Mouse (Mus musculus): ENCODE measurements around the gene Sirt6.

Gene Sirt6

DNA sequence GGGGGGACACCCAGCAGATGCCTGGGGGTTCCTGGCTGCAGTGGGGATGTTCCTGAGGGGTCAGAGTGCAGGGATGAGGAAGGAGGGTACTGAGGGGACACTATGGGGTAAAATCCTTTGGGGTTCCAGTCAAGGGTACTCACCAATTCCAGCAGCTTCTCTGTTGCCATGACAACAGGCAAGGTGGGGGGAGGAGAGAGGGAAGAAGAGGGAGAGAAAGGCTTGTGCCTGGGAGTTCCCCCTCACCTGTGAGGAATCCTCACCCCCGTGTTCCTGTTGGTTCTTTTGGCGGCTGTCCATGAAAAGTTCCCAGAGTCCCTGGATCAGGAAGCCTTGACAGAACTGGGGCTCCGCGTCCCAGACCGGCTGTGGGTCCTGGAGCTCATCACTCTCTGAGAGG is 32.0 kb downstream of the Sirt6 start:
- DNase-seq (ENCODE audit: low spot score), result no peak

DNA sequence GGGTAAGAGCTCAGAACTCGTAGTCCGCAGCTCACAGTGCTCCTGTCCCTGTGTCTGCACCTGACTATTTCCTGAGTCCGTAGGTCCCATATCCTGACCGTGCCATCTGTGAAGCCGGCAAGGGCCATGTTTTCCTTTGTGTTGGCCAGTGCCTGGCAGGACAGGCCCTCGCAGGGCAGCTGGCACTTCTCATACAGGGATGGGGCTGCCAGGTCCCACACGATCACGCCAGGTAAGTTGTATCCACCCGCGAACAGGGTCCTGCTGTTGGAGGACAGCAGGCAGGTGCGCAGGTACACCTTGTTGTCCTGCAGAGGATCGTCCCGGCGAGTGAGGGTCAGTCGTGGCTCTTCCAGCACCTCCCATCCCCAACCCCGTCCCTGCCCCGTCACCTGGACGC is 33.7 kb downstream of the Sirt6 start:
- no peak for DNase-seq (ENCODE audit: low spot score)

DNA sequence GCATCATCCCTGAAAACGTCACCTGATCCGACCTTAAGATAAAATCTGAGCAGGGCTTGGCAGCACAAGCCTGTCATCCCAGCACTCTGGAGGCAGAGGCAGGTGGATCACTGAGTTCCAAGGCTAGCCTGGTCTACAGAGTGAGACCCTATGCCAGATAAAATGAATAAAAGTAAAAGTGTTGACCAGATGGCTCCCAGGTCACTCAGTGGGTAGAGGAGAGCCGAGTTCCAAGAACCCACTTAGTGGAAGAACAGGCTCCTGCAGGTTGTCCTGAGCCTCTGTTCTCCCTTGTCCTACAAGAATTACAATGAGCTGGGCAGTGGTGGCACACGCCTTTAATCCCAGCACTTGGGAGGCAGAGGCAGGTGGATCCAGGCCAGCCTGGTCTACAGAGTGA is 34.4 kb downstream of the Sirt6 start:
- no peak for DNase-seq (ENCODE audit: low spot score)

DNA sequence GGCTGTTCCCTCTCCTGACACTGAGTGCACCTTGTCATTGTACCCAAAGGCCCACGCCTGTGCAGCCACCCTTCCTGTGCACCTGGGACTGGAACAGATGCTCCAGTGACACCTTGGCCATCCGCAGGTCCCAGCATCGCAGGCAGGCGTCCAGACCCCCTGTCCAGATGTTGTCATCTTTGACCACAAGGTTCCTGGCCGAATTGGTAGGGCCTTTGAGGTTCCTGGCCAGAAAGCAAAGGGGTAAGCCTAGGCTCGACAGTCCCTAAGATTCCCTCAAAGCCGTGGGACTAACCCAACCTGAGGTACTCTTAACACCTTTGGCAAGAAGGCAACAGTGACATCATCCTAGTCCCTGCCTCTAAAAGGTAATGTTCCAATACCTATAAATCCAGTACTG is 35.0 kb downstream of the Sirt6 start:
- no peak for DNase-seq (ENCODE audit: low spot score)

DNA sequence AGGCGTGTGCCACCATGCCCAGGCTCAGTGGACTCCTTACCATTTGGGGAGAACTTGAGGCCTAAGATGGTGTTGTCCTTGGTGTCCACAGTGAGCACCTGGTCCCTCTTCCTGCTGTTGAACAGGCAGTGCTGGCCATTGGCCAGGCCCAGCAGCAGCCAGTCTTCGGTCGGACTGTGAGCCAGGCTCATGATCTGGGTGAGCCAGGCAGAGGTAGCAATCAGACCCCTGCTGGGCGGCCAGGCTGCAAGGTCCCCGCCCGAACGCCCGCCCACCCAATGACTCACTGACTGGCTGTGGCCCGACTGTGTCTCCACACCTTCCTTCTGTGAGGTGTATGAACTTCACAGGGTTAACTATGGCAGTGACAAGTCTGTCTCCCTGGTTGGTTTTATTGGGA is 35.8 kb downstream of the Sirt6 start:
- no peak for DNase-seq (ENCODE audit: low spot score)

DNA sequence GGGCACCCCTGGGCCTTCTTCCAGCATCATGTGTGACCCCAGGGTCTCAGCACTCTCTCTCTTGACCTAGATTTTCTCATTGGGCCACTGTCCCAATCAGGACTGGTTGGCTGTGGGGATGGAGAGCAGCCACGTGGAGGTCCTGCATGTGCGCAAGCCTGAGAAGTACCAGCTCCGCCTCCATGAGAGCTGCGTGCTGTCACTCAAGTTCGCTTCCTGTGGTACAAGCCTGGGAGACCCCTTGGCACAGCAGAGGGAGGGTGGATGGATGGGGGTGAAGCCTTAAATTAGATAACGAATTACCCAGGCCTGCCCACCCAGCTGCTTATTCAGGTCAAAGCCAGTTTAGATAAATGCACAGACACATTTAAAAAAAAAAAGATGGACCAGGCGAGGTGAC is 38.9 kb downstream of the Sirt6 start:
- DNase-seq (ENCODE audit: low spot score), result no peak

DNA sequence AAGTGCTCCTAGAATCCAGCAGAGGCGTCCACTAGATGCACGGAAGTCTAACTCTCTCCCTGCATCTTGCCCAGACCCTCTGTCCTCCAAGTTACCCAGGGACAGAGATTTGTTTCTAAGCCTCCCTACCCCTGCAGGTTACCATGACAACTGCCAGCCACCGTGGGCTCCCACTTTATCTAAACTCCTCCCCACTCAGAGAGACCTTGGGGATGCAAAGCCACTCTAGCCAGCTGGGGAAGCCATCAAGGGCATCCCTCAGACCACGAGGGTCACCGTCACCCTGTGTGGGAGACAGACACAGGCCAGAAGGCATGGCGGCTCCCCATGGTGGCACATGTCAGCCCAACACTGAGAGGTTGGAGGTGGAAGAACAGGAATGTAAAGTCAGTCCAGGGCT is 44.2 kb downstream of the Sirt6 start:
- no peak for DNase-seq (ENCODE audit: low spot score)

DNA sequence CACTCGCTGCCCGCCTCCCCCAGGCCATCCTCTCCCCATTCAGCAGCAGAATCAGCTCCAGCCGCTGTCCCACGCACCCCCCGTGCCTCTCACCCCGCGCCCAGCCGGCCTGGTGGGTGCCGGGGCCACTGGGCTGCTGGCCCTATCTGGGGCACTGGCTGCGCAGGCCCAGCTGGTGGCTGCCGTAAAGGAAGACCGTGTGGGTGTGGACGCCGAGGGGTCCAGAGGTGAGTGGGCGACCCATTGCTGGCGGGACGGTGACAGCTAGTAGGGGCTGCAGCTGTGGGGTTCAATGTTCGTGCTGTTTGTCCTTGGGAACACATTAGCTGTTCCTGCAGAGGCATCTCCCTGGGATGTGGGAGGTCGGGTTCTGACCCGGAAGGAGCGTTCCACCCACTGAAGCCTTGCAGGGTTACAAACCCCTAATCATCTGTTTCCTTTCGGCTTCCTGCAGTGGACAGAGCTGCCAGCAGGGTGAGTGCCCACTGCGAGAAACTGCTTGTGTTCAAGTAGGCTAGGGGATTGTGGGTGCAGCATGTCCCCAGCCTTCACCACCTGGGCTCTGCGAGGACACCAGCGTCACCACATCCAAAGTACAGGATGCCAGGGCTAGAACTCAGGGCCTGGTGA is 47.0 kb downstream of the Sirt6 start:
- DNase-seq (ENCODE audit: low spot score), result no peak

DNA sequence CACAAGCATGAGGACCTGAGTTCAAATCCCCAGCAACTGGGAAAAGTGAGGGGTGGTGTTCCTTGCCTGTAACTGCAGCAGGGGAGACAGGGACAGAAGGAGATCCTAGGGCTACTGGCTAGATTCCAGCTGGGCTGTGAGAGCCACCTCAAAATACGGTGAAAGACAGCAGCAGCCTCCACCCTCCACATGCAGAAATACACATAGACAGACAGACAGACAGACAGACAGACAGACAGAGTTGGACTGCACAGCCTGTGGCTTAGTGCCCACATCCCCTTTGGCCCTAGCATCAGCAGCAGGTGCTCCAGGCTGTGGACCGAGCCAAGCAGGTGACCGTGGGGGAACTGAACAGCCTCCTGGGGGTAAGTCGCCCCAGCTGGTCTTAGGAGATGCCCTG is 47.6 kb downstream of the Sirt6 start:
- no peak for DNase-seq (ENCODE audit: low spot score)

DNA sequence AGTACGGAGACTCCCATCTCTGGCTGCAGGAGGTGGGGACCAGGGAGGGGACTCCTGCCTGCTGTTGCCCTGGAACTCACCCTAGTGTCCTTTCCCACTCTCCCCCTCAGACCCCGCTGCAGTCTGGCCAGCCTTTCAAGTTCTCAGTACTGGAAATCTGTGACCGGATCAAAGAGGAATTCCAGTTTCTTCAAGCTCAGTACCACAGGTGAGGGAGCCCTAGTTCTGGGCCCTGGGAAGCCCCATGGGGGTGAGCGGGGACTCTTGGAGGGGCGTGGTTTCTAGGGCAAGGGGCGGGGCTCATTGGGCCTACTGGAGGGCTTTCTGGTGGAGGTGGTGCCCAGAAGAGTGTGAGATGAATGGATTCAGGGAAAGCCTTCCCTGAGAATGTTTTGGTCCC is 51.9 kb downstream of the Sirt6 start:
- no peak for DNase-seq (ENCODE audit: low spot score)

DNA sequence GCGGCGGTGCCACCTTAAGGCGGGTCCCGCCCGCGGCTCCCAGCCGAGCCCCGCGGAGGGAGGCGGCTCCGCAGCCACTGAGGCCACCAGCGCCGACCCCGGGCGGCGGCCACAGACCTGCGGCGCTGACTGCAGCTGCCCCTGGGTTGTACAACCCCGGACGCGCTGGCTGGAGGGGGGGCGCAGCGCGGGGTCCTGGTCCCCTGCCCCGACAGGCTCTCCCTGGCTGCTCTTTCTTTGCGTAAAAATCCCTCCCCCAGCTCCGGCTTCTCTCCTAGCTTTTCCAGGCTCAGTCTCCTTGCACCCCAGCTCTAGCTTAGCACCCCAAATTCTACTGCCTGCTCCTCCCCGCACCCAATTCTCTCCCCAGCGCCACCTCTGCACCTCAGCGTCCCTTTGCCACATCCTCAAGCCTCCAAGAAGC is 52.4 kb downstream of the Sirt6 start:
- no peak for DNase-seq (ENCODE audit: low spot score)

DNA sequence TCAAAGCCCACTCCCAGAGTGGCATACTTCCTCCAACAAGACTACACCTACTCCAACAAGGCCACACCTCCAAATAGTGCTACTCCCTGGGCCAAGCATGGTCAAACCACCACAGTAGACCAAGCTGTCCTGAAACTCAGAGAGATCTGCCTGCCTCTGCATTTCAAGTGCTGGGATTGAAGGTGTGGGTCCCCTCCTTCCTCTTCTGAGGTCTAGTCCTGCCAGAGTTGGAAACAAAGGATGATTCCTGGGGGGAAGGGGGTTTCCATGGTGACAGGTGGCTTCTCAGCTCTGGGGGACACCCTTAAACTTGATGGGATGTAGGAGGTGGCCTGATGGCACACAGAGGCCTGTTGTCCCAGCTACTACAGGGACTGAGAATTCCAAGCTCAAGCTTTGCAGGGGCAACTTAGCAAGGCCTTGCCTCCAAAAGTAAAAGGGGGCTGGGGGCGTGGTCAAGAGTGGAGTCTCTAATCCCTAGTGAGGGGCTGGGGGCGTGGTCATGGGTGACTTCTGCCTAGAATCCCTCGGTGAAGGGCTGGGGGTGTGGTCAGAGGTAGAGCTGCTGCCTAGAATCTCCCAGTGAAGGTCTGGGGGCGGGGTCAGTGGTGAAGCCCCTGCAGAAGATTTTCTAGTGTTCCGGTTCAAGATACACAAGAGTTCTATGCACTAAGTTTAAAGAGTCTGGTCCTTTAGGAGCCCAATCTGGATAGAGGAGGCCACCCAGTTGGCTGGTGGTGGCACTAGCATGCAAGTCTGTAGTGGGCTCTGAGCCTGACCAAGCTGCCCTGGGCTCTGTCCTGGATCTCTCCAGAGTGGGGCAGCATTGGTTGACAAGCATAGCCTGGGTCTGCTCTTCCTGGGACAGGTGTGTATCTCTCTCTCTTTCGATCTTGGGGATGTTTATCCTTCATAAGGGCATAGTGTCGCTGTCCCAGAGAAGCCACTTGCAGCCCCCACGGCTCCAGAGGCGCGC is 53.2 kb downstream of the Sirt6 start, which contains the start of gene Tle2:
TSS of gene Tle2 (plus strand) at position 481 of the 976 bp plus-strand sequence.
- DNase-seq (ENCODE audit: low spot score), result no peak

DNA sequence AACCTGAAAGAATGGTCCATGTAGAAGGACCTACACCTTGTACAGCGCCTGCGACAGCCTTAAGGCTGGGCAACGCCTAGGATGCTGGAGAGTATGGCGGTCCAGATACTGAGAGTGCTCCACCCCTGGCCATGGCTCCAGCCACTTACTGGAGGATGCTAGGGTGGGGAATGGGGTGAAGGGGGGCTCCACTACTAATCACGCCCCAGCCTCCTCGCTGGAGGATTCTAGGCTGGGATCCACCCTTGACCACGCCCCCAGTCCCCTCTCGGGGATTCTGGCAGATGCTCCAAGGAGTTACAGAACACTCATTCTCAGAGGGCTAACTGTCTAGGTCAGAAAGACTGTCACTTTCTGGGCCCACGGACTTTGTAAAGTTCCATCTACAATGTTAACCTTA is 54.6 kb downstream of the Sirt6 start:
- no peak for DNase-seq (ENCODE audit: low spot score)

DNA sequence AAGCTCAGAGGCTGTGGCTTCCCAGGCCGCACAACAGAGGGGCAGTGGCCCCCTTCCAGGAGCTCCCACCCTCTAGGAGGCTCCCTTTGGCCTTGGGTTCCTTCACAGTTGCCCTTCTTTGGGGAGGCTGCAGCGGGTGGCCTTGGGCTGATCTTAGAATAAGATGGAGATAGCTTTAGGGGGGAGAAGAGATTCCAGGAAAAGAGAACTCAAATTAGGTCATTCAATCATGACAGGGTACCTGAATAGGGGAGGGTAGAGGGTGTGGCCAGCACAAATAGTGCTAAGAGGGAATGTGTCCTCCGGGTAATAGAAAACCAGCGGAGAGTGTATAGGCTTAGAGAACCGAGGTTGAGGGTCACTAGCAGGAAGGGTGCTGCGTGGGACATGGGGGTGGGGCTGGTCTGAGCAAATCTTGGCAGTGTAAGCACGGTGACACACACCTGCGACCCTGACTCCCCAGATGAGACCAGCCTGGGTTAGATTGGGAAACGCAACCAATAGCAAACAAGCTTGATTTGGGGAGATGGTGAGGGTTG is 55.4 kb downstream of the Sirt6 start:
- peak; percentile 47 for DNase-seq (ENCODE audit: low spot score)

Data from yolk sac, embryonic 10.5 days (tissue).